Mouse (Mus musculus) brain, embryonic 14.5 days (tissue): Measurements from ENCODE around the gene Dram1. TPM values are rescaled to one million over a fixed set of nuclear protein-coding genes. Genes with fewer than 3 reads are reported as not detected.

ENCODE experiments used
- DNase-seq: peaks from one replicate; pipeline ENCODE4 v3.0.0-alpha.2; 2011; ENCODE audit warnings: low read depth
- CTCF ChIP-seq: fragments of 200-500 bp; IDR thresholded peaks from 2 replicates; pipeline ENCODE4 v1.5.1; 2012; ENCODE audit warnings: inconsistent platforms, mild to moderate bottlenecking, moderate library complexity, borderline replicate concordance; ENCODE audit not compliant: insufficient read depth, insufficient read length; ENCODE audit errors: extremely low read depth
- POLR2A ChIP-seq: fragments of 200-500 bp; IDR thresholded peaks from 2 replicates; pipeline ENCODE4 v1.6.1; 2012; ENCODE audit warnings: mild to moderate bottlenecking, inconsistent platforms, borderline replicate concordance; ENCODE audit not compliant: poor library complexity, insufficient read depth, insufficient read length, severe bottlenecking; ENCODE audit errors: extremely low read depth
- polyA plus RNA-seq: library from polyadenylated mRNA; depleted of rRNA; stranded (reverse); fragments of >200 nt; gene quantifications from 2 replicates; pipeline ENCODE4 v1.2.3, GENCODE M21; 2012; rRNA removed

Gene Dram1
- polyA plus RNA-seq, 1 experiment: 0.57 TPM

DNA sequence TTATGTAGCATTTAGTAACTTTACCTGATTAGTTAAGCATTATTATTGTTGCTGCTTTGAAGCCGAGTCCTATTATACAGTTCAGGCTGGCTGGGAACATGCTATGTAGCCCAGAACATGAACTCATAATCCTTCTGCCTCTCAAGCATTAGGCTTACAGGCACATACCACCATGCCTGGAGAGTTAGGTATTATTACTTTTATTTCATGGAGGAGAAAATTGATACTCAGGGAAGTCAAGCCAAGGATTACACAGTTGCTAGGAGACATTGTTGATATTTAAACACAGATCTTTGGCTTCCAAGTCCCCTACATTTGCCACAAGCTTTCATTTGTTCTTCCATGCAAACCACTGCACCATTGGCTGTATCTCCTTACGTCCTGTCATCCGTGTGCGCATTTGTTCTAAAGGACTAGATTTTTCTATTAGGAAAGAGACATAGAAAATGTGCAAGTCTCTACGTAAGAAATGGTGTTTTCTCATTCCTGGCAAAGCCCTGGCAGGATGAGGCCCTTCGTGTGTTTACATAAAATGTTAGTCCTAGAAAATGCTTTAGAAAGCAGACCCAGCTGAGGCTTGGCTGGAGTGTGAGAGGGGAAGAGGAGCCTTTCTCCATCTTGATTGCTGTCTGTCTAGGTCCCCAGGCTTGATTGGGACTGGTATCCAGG lies 76.9 kb downstream of the Dram1 start:
- peak; percentile 6 for DNase-seq
- TF ChIP-seq CTCF (no peak), POLR2A (no peak)

DNA sequence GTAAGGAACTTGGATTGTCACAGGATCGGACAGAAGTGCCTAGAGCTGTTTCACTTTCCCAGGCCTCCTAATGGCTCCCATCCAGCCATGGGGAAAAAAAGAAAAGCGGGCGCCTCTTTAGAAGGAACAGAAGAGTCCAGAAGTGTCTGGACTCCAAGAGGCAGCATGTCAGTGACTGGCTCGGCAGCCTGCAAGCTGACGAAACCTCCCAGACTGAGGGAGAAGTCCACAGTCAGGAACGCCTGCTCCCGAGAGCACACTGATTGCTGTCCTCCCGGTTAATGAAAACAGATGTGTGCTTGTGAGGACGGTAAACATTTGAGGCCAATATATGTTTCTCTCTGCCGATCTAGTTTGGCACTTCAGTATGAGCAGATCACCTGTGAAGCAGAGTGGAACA lies 81.9 kb downstream of the Dram1 start:
- TF ChIP-seq POLR2A (no peak), CTCF (no peak)
- DNase-seq: no peak

DNA sequence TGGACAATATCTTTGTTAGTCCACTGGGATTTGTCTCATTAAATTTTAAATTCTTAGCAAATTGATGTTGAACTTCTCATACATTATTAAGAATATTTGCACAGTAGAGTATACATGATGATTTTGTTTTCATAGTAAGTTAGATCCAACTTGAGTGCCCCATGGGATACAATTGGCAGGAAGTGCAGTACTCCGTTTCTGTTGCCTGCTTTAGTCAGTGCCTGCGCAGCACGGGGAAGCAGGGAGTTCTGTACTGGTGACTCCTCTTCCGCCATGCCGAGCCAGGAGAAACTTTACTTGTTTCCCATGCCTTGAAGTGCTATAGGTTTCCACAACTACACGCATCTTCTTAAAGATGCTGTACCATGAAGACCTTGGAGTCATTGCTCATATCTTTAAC lies 83.8 kb downstream of the Dram1 start:
- no peak for TF ChIP-seq POLR2A
- TF ChIP-seq CTCF: no peak
- no peak for DNase-seq

DNA sequence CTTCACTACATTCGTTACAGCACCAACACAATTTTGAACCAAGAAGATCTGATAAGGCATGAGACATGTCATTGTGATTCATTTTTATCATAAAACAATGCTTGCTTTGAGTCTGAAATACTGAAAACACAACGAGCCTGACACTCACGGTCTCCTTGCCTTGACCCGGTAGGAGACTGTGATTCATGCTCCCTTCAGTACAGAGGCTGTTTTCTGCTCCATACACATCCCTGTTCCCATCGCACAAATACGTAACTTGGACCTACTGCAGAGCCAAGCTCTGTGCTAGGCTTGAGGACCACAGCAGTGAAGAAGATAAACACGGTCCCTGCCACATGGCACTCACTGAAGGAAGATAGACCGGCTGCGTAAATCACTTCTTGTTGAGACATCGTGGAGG lies 90.8 kb downstream of the Dram1 start:
- no peak for DNase-seq
- TF ChIP-seq POLR2A (no peak), CTCF (no peak)

DNA sequence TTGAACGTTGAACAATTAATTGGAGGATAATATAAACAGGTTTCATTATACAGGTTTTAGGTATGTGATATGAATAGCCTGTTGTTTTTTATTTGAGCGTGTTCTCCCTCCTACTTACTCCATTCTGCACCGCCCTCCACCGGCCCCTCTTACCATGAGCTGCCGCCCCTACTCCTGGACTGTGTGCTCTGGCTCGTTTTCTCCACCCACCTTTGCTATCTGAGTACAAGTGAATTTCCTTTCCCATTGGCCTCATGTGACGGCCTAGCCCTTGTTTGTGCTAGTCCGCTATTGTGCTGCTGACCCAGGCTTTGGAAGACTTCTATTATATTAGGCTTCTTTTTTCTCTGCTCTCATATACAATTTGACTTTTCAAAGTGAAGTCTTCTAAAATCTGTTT lies 91.6 kb downstream of the Dram1 start:
- no peak for DNase-seq
- TF ChIP-seq CTCF: no peak
- TF ChIP-seq POLR2A: no peak

DNA sequence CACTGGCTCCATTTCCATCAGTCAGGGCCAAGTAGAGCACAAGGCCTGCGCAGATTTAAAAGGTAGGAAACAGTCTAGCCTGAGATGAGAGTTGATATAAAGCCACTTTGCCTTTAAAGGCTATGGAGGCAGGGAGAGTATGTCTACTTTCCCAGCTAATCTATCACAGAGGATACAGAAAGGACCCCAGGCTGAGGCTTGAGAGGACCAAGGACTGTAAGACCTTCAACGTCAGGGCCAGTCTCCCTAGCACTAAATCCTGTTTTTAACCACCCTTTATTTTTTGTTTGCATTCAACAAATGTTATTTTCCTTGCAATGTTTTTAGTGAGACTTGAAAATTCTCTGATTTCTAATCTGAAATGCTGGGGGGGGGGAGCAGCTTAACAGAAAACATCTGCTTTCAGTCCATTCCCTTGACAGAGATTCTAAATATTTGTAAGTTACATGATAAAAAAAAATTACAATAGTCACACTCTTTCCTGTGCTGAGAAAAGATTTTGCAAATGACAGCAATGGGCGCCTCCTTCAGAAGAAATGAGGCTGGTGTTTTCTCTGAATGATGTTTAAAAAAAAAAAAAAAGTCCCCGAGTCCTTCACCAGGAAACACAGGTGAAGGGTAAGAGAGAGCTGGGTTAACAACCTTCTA lies 94.4 kb downstream of the Dram1 start:
- DNase-seq: no peak
- no peak for TF ChIP-seq POLR2A
- no peak for TF ChIP-seq CTCF

DNA sequence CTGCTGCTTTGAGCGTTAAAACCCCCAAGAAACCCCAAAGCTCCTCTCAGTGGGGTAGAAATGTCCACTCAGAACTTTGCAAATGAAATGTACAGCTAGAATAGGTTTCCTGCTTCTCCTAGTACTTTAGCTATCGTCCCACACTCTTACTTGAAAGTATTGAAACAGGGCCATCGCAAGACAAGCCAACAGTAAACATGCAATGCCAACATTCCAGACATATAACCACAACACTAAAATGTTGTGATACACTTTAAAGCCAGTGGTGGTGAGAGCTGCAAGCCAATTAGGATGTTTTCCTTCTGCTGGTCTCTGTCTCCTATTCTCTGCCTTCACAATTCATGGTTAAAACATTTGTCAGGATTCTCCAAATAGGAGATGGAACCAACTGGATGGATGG lies 97.2 kb downstream of the Dram1 start:
- DNase-seq: no peak
- TF ChIP-seq POLR2A (no peak), CTCF (no peak)

DNA sequence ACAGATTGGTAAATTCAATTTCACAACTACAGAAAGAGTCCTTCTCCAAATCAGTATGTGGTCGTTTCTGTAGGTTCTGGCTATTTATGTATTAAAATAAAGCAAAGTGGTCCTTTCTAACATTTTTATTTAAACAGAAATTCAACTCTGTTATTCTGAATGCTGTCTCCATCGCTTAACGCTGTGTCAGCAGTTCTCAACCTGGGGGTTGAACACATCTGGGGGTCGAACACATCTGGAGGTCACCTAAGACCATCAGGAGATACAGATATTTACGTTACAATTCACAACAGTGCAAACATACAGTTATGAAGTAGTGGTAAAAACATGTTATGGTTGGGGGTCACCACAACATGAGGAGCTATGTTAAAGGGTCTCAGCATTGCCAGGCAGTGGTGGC lies 104.8 kb downstream of the Dram1 start:
- no peak for DNase-seq
- TF ChIP-seq CTCF (no peak), POLR2A (no peak)

Other genes with a start within 250 kb of the Dram1 start
- 2.9 and 3.2 TPM in 2 replicates for gene Parpbp, start 232.1 kb downstream of the Dram1 start, polyA plus RNA-seq
- 17.8 and 29.6 TPM in 2 replicates for gene Nup37, start 232.1 kb downstream of the Dram1 start, polyA plus RNA-seq
- gene Washc3, start 178.0 kb downstream of the Dram1 start, polyA plus RNA-seq: 19.5 and 20.1 TPM in 2 replicates
- gene Gnptab, start 52 bp upstream of the Dram1 start, polyA plus RNA-seq: 31.7 and 41.4 TPM in 2 replicates
- 0.23 TPM in 1 of 2 replicates, not detected in the other for gene Sycp3, start 80.5 kb upstream of the Dram1 start, polyA plus RNA-seq
- 5.1 and 6.0 TPM in 2 replicates for gene Chpt1, start 125.0 kb upstream of the Dram1 start, polyA plus RNA-seq
- 3.1 and 6.4 TPM in 2 replicates for gene Mybpc1, start 226.1 kb upstream of the Dram1 start, polyA plus RNA-seq